12 mouse cellular contexts compared by ENCODE assay signal in genomic region chr9:26121986-26122385, GRCm38 (mm10).
DNase-seq lines count a peak whose midpoint lies in the region; ATAC-seq and TF ChIP-seq lines count a peak whose summit lies in the region.
"Had no signal": no experiment of that assay in that cellular context is flagged by ENCODE, and none has a peak within 500 bp of the region (broad histone marks: within the 10 kb centered on the region; RNA-seq: fewer than 3 reads in every experiment).

No protein-coding gene starts in this region.

- H3K4me2 ChIP-seq in embryonic facial prominence, embryonic 14.5 days (ENCODE audit: low read depth, low read length): no peak overlapping the region
- no peak overlapping the region for H3K4me2 ChIP-seq in midbrain, postnatal 0 days (ENCODE audit: low read depth, low read length, poor library complexity, severe bottlenecking)
- H3K4me2 ChIP-seq in midbrain, embryonic 15.5 days: no peak overlapping the region
- H3K4me2 ChIP-seq: heart, embryonic 15.5 days; midbrain, embryonic 12.5 days had no signal

- peak; percentile 50 for TF ChIP-seq CTCF in midbrain, postnatal 0 days (IDR thresholded peaks at IDR 0.05)

- H3K4me1 ChIP-seq in embryonic facial prominence, embryonic 14.5 days (ENCODE audit: control insufficient read depth, insufficient read depth, low read length): no peaks in the 10 kb centered on the region
- no peaks in the 10 kb centered on the region for H3K4me1 ChIP-seq in embryonic facial prominence, embryonic 10.5 days
- no peaks in the 10 kb centered on the region for H3K4me1 ChIP-seq in midbrain, postnatal 0 days (ENCODE audit: insufficient read depth, low read length)
- no peaks in the 10 kb centered on the region for H3K4me1 ChIP-seq in midbrain, embryonic 15.5 days
- H3K4me1 ChIP-seq: heart, embryonic 15.5 days; midbrain, embryonic 12.5 days had no signal

- no peak for ATAC-seq in embryonic facial prominence, embryonic 14.5 days (ENCODE audit: low read depth)
- no peak for ATAC-seq in midbrain, postnatal 0 days (ENCODE audit: low FRiP score)
- no peak for ATAC-seq in midbrain, embryonic 15.5 days (replicated peaks)

- 82% methylated on average over 2 of the region's 2 CpGs for WGBS in embryonic facial prominence, embryonic 14.5 days
- 91% methylated on average over 2 of the region's 2 CpGs for WGBS in embryonic facial prominence, embryonic 10.5 days
- WGBS in midbrain, postnatal 0 days: 86% methylated on average over 2 of the region's 2 CpGs
- 86% methylated on average over 2 of the region's 2 CpGs for WGBS in midbrain, embryonic 15.5 days

- DNase-seq in embryonic facial prominence, embryonic 14.5 days (ENCODE audit: low spot score): peak; percentile 3
- no peak for DNase-seq in embryonic facial prominence, embryonic 10.5 days (ENCODE audit: low spot score)
- no peak for DNase-seq in midbrain, postnatal 0 days (ENCODE audit: low spot score)
- peak; percentile 1 for DNase-seq in kidney, postnatal 4 days
- peak; percentile 10 for DNase-seq in right cerebral cortex, postnatal 4 days
- DNase-seq in thymus, adult 18-20 months: no peak
- no peak for DNase-seq in urinary bladder, postnatal 36 days (ENCODE audit: low spot score in 2 of 2)
- DNase-seq: cerebellum, adult 11 months; thymus, postnatal 36 days had no signal

- no peak overlapping the region for H3K27ac ChIP-seq in embryonic facial prominence, embryonic 14.5 days (replicated peaks; ENCODE audit: low read depth, low read length)
- no peak overlapping the region for H3K27ac ChIP-seq in embryonic facial prominence, embryonic 10.5 days (replicated peaks)
- H3K27ac ChIP-seq in midbrain, postnatal 0 days (ENCODE audit: low read depth, low read length): no peak overlapping the region
- H3K27ac ChIP-seq in midbrain, embryonic 15.5 days: no peak overlapping the region
- H3K27ac ChIP-seq: heart, embryonic 15.5 days; midbrain, embryonic 12.5 days had no signal

- no peaks in the 10 kb centered on the region for H3K27me3 ChIP-seq in embryonic facial prominence, embryonic 14.5 days (replicated peaks; ENCODE audit: control insufficient read depth, insufficient read depth, low read length)
- H3K27me3 ChIP-seq in embryonic facial prominence, embryonic 10.5 days (replicated peaks; ENCODE audit: low read depth, poor library complexity, severe bottlenecking): no peaks in the 10 kb centered on the region
- no peaks in the 10 kb centered on the region for H3K27me3 ChIP-seq in midbrain, postnatal 0 days (ENCODE audit: insufficient read depth, low read length)
- H3K27me3 ChIP-seq in midbrain, embryonic 15.5 days (replicated peaks): no peaks in the 10 kb centered on the region
- H3K27me3 ChIP-seq: heart, embryonic 15.5 days; midbrain, embryonic 12.5 days had no signal

- H3K9ac ChIP-seq in embryonic facial prominence, embryonic 14.5 days (ENCODE audit: low read depth, low read length): no peak overlapping the region
- H3K9ac ChIP-seq in midbrain, postnatal 0 days (replicated peaks; ENCODE audit: low read length, poor library complexity, severe bottlenecking): no peak overlapping the region
- H3K9ac ChIP-seq in midbrain, embryonic 15.5 days: no peak overlapping the region
- H3K9ac ChIP-seq: heart, embryonic 15.5 days; midbrain, embryonic 12.5 days had no signal

- no peaks in the 10 kb centered on the region for H3K9me3 ChIP-seq in embryonic facial prominence, embryonic 14.5 days (ENCODE audit: control insufficient read depth, low read length)
- no peaks in the 10 kb centered on the region for H3K9me3 ChIP-seq in embryonic facial prominence, embryonic 10.5 days
- no peaks in the 10 kb centered on the region for H3K9me3 ChIP-seq in midbrain, postnatal 0 days (ENCODE audit: low read length)
- no peaks in the 10 kb centered on the region for H3K9me3 ChIP-seq in midbrain, embryonic 15.5 days
- H3K9me3 ChIP-seq: heart, embryonic 15.5 days; midbrain, embryonic 12.5 days had no signal

- no peak overlapping the region for H3K4me3 ChIP-seq in embryonic facial prominence, embryonic 14.5 days (ENCODE audit: low read depth, low read length)
- no peak overlapping the region for H3K4me3 ChIP-seq in embryonic facial prominence, embryonic 10.5 days
- H3K4me3 ChIP-seq in midbrain, postnatal 0 days (ENCODE audit: low read depth, low read length): no peak overlapping the region
- no peak overlapping the region for H3K4me3 ChIP-seq in midbrain, embryonic 15.5 days
- H3K4me3 ChIP-seq: heart, embryonic 15.5 days; midbrain, embryonic 12.5 days had no signal

- H3K36me3 ChIP-seq in embryonic facial prominence, embryonic 14.5 days (ENCODE audit: control insufficient read depth, insufficient read depth, low read length): no peaks in the 10 kb centered on the region
- no peaks in the 10 kb centered on the region for H3K36me3 ChIP-seq in embryonic facial prominence, embryonic 10.5 days (replicated peaks)
- no peaks in the 10 kb centered on the region for H3K36me3 ChIP-seq in midbrain, postnatal 0 days (ENCODE audit: insufficient read depth, low read length)
- no peaks in the 10 kb centered on the region for H3K36me3 ChIP-seq in midbrain, embryonic 15.5 days (replicated peaks)
- H3K36me3 ChIP-seq: heart, embryonic 15.5 days; midbrain, embryonic 12.5 days had no signal

Comparison
In these comparisons a context has a peak if more than half of its experiments do, and no peak if none do; other contexts are left out.
1. DNase-seq: peak in embryonic facial prominence, embryonic 14.5 days (single experiment), kidney, postnatal 4 days (2 of 2) and right cerebral cortex, postnatal 4 days (single experiment); none in embryonic facial prominence, embryonic 10.5 days (single experiment), midbrain, postnatal 0 days (single experiment), thymus, adult 18-20 months (0 of 2) and urinary bladder, postnatal 36 days (0 of 2).